33 mouse cellular contexts compared by ENCODE assay signal in genomic region chr4:72022152-72022551, GRCm38 (mm10).
"Had no signal": no experiment of that assay in that cellular context is flagged by ENCODE, and none has a peak within 500 bp of the region (broad histone marks: within the 10 kb centered on the region; RNA-seq: fewer than 3 reads in every experiment).

No protein-coding gene starts in this region.

- DNase-seq: heart, adult 2 months; heart, postnatal 10 days; heart, postnatal 14 days; heart, postnatal 36 days; heart, postnatal 4 days; kidney, adult 18-20 months; kidney, adult 2 months; kidney, adult 8-10 months; kidney, adult 9 months; kidney, postnatal 10 days; kidney, postnatal 14 days; kidney, postnatal 25 days; kidney, postnatal 36 days; kidney, postnatal 4 days; layer of hippocampus, adult 9-11 months; layer of hippocampus, postnatal 36 days had no signal

- H3K27me3 ChIP-seq: heart, embryonic 12.5 days; heart, embryonic 13.5 days; heart, embryonic 15.5 days; hindbrain, embryonic 12.5 days; hindbrain, embryonic 13.5 days; hindbrain, embryonic 15.5 days; kidney, embryonic 15.5 days had no signal

- H3K4me3 ChIP-seq: heart, adult 2 months; heart, embryonic 10.5 days; heart, embryonic 12.5 days; heart, embryonic 13.5 days; heart, embryonic 15.5 days; hindbrain, embryonic 10.5 days; hindbrain, embryonic 12.5 days; hindbrain, embryonic 13.5 days; hindbrain, embryonic 15.5 days; kidney, embryonic 15.5 days; layer of hippocampus, adult 2 months; left cerebral cortex, adult 2 months had no signal

- H3K36me3 ChIP-seq: heart, embryonic 10.5 days; heart, embryonic 12.5 days; heart, embryonic 13.5 days; heart, embryonic 15.5 days; hindbrain, embryonic 10.5 days; hindbrain, embryonic 12.5 days; hindbrain, embryonic 13.5 days; hindbrain, embryonic 15.5 days; kidney, embryonic 15.5 days had no signal

- H3K27ac ChIP-seq: heart, adult 2 months; heart, embryonic 10.5 days; heart, embryonic 13.5 days; heart, embryonic 15.5 days; hindbrain, embryonic 10.5 days; hindbrain, embryonic 12.5 days; hindbrain, embryonic 13.5 days; hindbrain, embryonic 14.5 days; hindbrain, embryonic 15.5 days; hindbrain, postnatal 0 days; kidney, embryonic 15.5 days; kidney, postnatal 0 days; layer of hippocampus, adult 2 months; left cerebral cortex, adult 2 months had no signal

- H3K4me2 ChIP-seq: heart, embryonic 11.5 days; heart, embryonic 12.5 days; heart, embryonic 13.5 days; heart, embryonic 15.5 days; hindbrain, embryonic 12.5 days; hindbrain, embryonic 13.5 days; hindbrain, embryonic 14.5 days; hindbrain, embryonic 15.5 days; kidney, embryonic 15.5 days had no signal

- H3K4me1 ChIP-seq: heart, embryonic 10.5 days; heart, embryonic 12.5 days; heart, embryonic 13.5 days; heart, embryonic 15.5 days; hindbrain, embryonic 10.5 days; hindbrain, embryonic 12.5 days; hindbrain, embryonic 13.5 days; hindbrain, embryonic 15.5 days; kidney, embryonic 15.5 days had no signal

- H3K9me3 ChIP-seq: heart, embryonic 10.5 days; heart, embryonic 13.5 days; heart, embryonic 15.5 days; hindbrain, embryonic 10.5 days; hindbrain, embryonic 12.5 days; hindbrain, embryonic 13.5 days; hindbrain, embryonic 15.5 days; kidney, embryonic 15.5 days had no signal

- H3K9ac ChIP-seq: heart, embryonic 12.5 days; heart, embryonic 13.5 days; heart, embryonic 15.5 days; hindbrain, embryonic 12.5 days; hindbrain, embryonic 13.5 days; hindbrain, embryonic 14.5 days; hindbrain, embryonic 15.5 days; kidney, embryonic 15.5 days had no signal

- ATAC-seq: hindbrain, embryonic 16.5 days; hindbrain, postnatal 0 days; inflammation-experienced regulatory T-cells, adult 6 months had no signal
